Mouse (Mus musculus): Measurements from ENCODE around the gene Gm20867. TPM values are rescaled to one million over a fixed set of nuclear protein-coding genes. Genes with fewer than 3 reads are reported as not detected.

Gm20867 gene
- not detected for polyA plus RNA-seq (2017; shearing (Covaris generic))

GRCm38 (mm10) chrY:77963104-77963503, at the start of gene Gm20867:
Gene Gm20867 (minus strand): TSS chrY:77963204.

Other genes with a start within 250 kb of the Gm20867 start
- gene Gm29564, start 249.8 kb upstream of the Gm20867 start, polyA plus RNA-seq (2017; shearing (Covaris generic)), result not detected